Mouse (Mus musculus) forebrain, embryonic 16.5 days (tissue): ENCODE measurements around the gene Rpp14. TPM values are rescaled to one million over a fixed set of nuclear protein-coding genes. Genes with fewer than 3 reads are reported as not detected.

ENCODE experiments used
- ATAC-seq: fragments of 200-750 bp; cut with Nextera tagmentation; 2 replicates; pipeline ENCODE4 v1.8.0; 2017; ENCODE audit warnings: mild to moderate bottlenecking, moderate library complexity
- H3K27ac ChIP-seq: fragments of 300-500 bp; sonication (generic); 2 replicates; pipeline ENCODE4 v1.5.1; 2014; ENCODE audit warnings: low read length, control low read depth
- H3K27me3 ChIP-seq: fragments of 300-500 bp; sonication (generic); replicated peaks from 2 replicates; pipeline ENCODE4 v1.6.1; 2014; ENCODE audit warnings: low read length; ENCODE audit not compliant: control insufficient read depth, insufficient read depth
- H3K36me3 ChIP-seq: fragments of 300-500 bp; sonication (generic); 2 replicates; pipeline ENCODE4 v1.6.1; 2014; ENCODE audit not compliant: control insufficient read depth, insufficient read depth
- H3K4me1 ChIP-seq: fragments of 300-500 bp; sonication (generic); replicated peaks from 2 replicates; pipeline ENCODE4 v1.6.1; 2014; ENCODE audit warnings: low read length; ENCODE audit not compliant: control insufficient read depth, insufficient read depth
- H3K4me2 ChIP-seq: fragments of 300-500 bp; sonication (generic); 2 replicates; pipeline ENCODE4 v1.6.1; 2014; ENCODE audit warnings: mild to moderate bottlenecking, low read length, control low read depth
- H3K4me3 ChIP-seq: fragments of 300-500 bp; sonication (generic); replicated peaks from 2 replicates; pipeline ENCODE4 v1.5.1; 2014; ENCODE audit warnings: mild to moderate bottlenecking, low read length, control low read depth
- H3K9ac ChIP-seq: fragments of 300-500 bp; sonication (generic); replicated peaks from 2 replicates; pipeline ENCODE4 v1.6.1; 2014; ENCODE audit warnings: low read depth, low read length, control low read depth
- H3K9me3 ChIP-seq: fragments of 300-500 bp; sonication (generic); 2 replicates; pipeline ENCODE4 v1.6.1; 2016; ENCODE audit warnings: low read length; ENCODE audit not compliant: control insufficient read depth
- WGBS: fragments of 180-500 bp; shearing (Covaris S2); extraction: QIAGEN DNeasy Blood & Tissue Kit; methylation state at CpG from one replicate; pipeline ENCODE4 v1.1.7; 2014; 5-methylcytosine and 5-hydroxymethylcytosine counted together
- polyA plus RNA-seq: library from polyadenylated mRNA; unstranded; fragments of >200 nt; fragmentation: Nextera tagmentation; extraction: Ambion mirVana; gene quantifications from 2 replicates; pipeline ENCODE4 v1.2.1, GENCODE M21; 2015

The Rpp14 gene
- polyA plus RNA-seq, 1 experiment from 2014 or later = 59.5 TPM

- H3K4me2 ChIP-seq = no peak overlapping the region
- peak; percentile 73 for ATAC-seq
- H3K4me3 ChIP-seq = no peak overlapping the region
- 20% methylated on average over 23 of the region's 23 CpGs for WGBS
- H3K27me3 ChIP-seq = no peaks in the 10 kb centered on the region
- no peak overlapping the region for H3K9ac ChIP-seq
- H3K36me3 ChIP-seq = peaks cover 3% of the 10 kb centered on the region; the same call in 1 of the 2 replicates
- no peak overlapping the region for H3K27ac ChIP-seq
- H3K4me1 ChIP-seq = peaks cover 10% of the 10 kb centered on the region
- H3K9me3 ChIP-seq = no peaks in the 10 kb centered on the region
Observed at GRCm38 (mm10) chr14:8139724-8140710, 59.9 kb downstream of the Rpp14 start.

GRCm38 (mm10) chr14:8141131-8141530 lies 61.0 kb downstream of the Rpp14 start:
- no peak for ATAC-seq
- Histone ChIP-seq H3K4me1 (peaks cover 8% of the 10 kb centered on the region; the same call in 1 of the 2 replicates), H3K27me3 (no peaks in the 10 kb centered on the region), H3K9me3 (no peaks in the 10 kb centered on the region), H3K9ac (no peak overlapping the region), H3K36me3 (peaks cover 3% of the 10 kb centered on the region; the same call in 1 of the 2 replicates), H3K4me3 (no peak overlapping the region), H3K27ac (no peak overlapping the region), H3K4me2 (no peak overlapping the region)
- WGBS = 70% methylated on average over 2 of the region's 2 CpGs

Other genes with a start within 250 kb of the Rpp14 start
- gene Gm45521, start 123.1 kb upstream of the Rpp14 start, polyA plus RNA-seq = 0.44 TPM in 1 of 2 replicates, not detected in the other
- 0.06 and 0.10 TPM in 2 replicates for gene Dnase1l3, start 85.8 kb upstream of the Rpp14 start, polyA plus RNA-seq
- 35.9 and 36.7 TPM in 2 replicates for gene Abhd6, start 77.5 kb upstream of the Rpp14 start, polyA plus RNA-seq
- gene Pxk, start 17.8 kb downstream of the Rpp14 start, polyA plus RNA-seq = 51.2 and 63.0 TPM in 2 replicates
- gene Pdhb, start 92.7 kb downstream of the Rpp14 start, polyA plus RNA-seq = 249 and 250 TPM in 2 replicates
- gene Kctd6, start 133.8 kb downstream of the Rpp14 start, polyA plus RNA-seq = 7.2 and 8.1 TPM in 2 replicates
- 0.44 TPM in 1 of 2 replicates, not detected in the other for gene Acox2, start 179.0 kb downstream of the Rpp14 start, polyA plus RNA-seq
- 0.54 and 0.73 TPM in 2 replicates for gene Fam107a, start 237.7 kb downstream of the Rpp14 start, polyA plus RNA-seq